Comparison of ENCODE assay signal across 8 mouse cellular contexts in genomic region chr17:48467395-48468231, GRCm38 (mm10). TPM values are rescaled to one million over a fixed set of nuclear protein-coding genes. Genes with fewer than 3 reads are reported as not detected.
DNase-seq lines count a peak whose midpoint lies in the region; ATAC-seq and TF ChIP-seq lines count a peak whose summit lies in the region.

No protein-coding gene starts in this region.

- no peak overlapping the region for H3K4me3 ChIP-seq in C2C12 (ENCODE audit: insufficient read depth, poor library complexity, severe bottlenecking)
- H3K4me3 ChIP-seq in erythroblast, embryonic 14.5 days (replicated peaks) = peak overlapping the region; percentile 61
- H3K4me3 ChIP-seq in heart, embryonic 13.5 days = peak overlapping the region; percentile 42
- no peak overlapping the region for H3K4me3 ChIP-seq in kidney, postnatal 0 days (replicated peaks; ENCODE audit: low read depth, low read length)
- H3K4me3 ChIP-seq in liver, embryonic 11.5 days (ENCODE audit: low read depth, low read length) = peak overlapping the region; percentile 40
- H3K4me3 ChIP-seq in stomach, embryonic 14.5 days (ENCODE audit: low read depth, low read length) = no peak overlapping the region

- no peaks in the 10 kb centered on the region for H3K9me3 ChIP-seq in erythroblast, embryonic 14.5 days (ENCODE audit: control insufficient read depth, low read length)
- no peaks in the 10 kb centered on the region for H3K9me3 ChIP-seq in heart, embryonic 13.5 days
- no peaks in the 10 kb centered on the region for H3K9me3 ChIP-seq in kidney, postnatal 0 days (replicated peaks; ENCODE audit: low read length)
- H3K9me3 ChIP-seq in liver, embryonic 11.5 days (ENCODE audit: control insufficient read depth, low read length) = no peaks in the 10 kb centered on the region
- H3K9me3 ChIP-seq in stomach, embryonic 14.5 days (ENCODE audit: control insufficient read depth, low read depth, low read length) = no peaks in the 10 kb centered on the region

- no peaks in the 10 kb centered on the region for H3K36me3 ChIP-seq in C2C12 (ENCODE audit: control insufficient read depth, insufficient read depth)
- H3K36me3 ChIP-seq in erythroblast, embryonic 14.5 days (ENCODE audit: control insufficient read depth) = peaks cover 26% of the 10 kb centered on the region
- H3K36me3 ChIP-seq in heart, embryonic 13.5 days = no peaks in the 10 kb centered on the region
- H3K36me3 ChIP-seq in kidney, postnatal 0 days (ENCODE audit: insufficient read depth, low read length) = no peaks in the 10 kb centered on the region
- no peaks in the 10 kb centered on the region for H3K36me3 ChIP-seq in liver, embryonic 11.5 days (ENCODE audit: control insufficient read depth, insufficient read depth, low read length)
- no peaks in the 10 kb centered on the region for H3K36me3 ChIP-seq in stomach, embryonic 14.5 days (ENCODE audit: control insufficient read depth, insufficient read depth, low read length)

- H3K27ac ChIP-seq in heart, embryonic 13.5 days (replicated peaks) = no peak overlapping the region
- no peak overlapping the region for H3K27ac ChIP-seq in kidney, postnatal 0 days
- no peak overlapping the region for H3K27ac ChIP-seq in liver, embryonic 11.5 days (ENCODE audit: low read depth, low read length)
- H3K27ac ChIP-seq in stomach, embryonic 14.5 days (ENCODE audit: low read length) = no peak overlapping the region

- H3K4me1 ChIP-seq in erythroblast, embryonic 14.5 days (ENCODE audit: control insufficient read depth) = peaks cover 22% of the 10 kb centered on the region
- peaks cover 8% of the 10 kb centered on the region for H3K4me1 ChIP-seq in heart, embryonic 13.5 days
- no peaks in the 10 kb centered on the region for H3K4me1 ChIP-seq in kidney, postnatal 0 days (replicated peaks; ENCODE audit: insufficient read depth, low read length)
- peaks cover 6% of the 10 kb centered on the region; the same call in 1 of the 2 replicates for H3K4me1 ChIP-seq in liver, embryonic 11.5 days (replicated peaks; ENCODE audit: control insufficient read depth, insufficient read depth, low read length)
- no peaks in the 10 kb centered on the region for H3K4me1 ChIP-seq in stomach, embryonic 14.5 days (ENCODE audit: control insufficient read depth, insufficient read depth, low read length)

- peak; percentile 82 for TF ChIP-seq CTCF in C2C12 (IDR thresholded peaks at IDR 0.05; ENCODE audit: control insufficient read depth, insufficient read depth, insufficient read length)
- TF ChIP-seq CTCF in brain, embryonic 14.5 days (IDR thresholded peaks at IDR 0.05; ENCODE audit: borderline replicate concordance, extremely low read depth, insufficient read depth, insufficient read length) = peak; percentile 98
- TF ChIP-seq CTCF in kidney, postnatal 0 days (IDR thresholded peaks at IDR 0.05; ENCODE audit: low read depth) = peak; percentile 92

- peaks cover 7% of the 10 kb centered on the region for H3K27me3 ChIP-seq in C2C12 (ENCODE audit: control insufficient read depth, insufficient read depth, insufficient read length)
- peaks cover 21% of the 10 kb centered on the region for H3K27me3 ChIP-seq in erythroblast, embryonic 14.5 days (ENCODE audit: control insufficient read depth)
- H3K27me3 ChIP-seq in heart, embryonic 13.5 days (replicated peaks) = peaks cover 44% of the 10 kb centered on the region
- no peaks in the 10 kb centered on the region for H3K27me3 ChIP-seq in kidney, postnatal 0 days (ENCODE audit: insufficient read depth, low read length)
- peaks cover 10% of the 10 kb centered on the region for H3K27me3 ChIP-seq in liver, embryonic 11.5 days (replicated peaks; ENCODE audit: control insufficient read depth, insufficient read depth, low read length)
- H3K27me3 ChIP-seq in stomach, embryonic 14.5 days (ENCODE audit: control insufficient read depth, insufficient read depth, low read length) = no peaks in the 10 kb centered on the region

- no peak for ATAC-seq in heart, embryonic 13.5 days (ENCODE audit: extremely low read depth, insufficient number of reproducible peaks, low FRiP score, low TSS enrichment)
- peak; percentile 70 for ATAC-seq in kidney, postnatal 0 days (replicated peaks; ENCODE audit: low FRiP score, low read depth)
- ATAC-seq in liver, embryonic 11.5 days (replicated peaks; ENCODE audit: low FRiP score) = peak; percentile 69
- peak; percentile 75; the same call in 1 of the 2 replicates for ATAC-seq in stomach, embryonic 14.5 days (ENCODE audit: insufficient number of reproducible peaks, insufficient read depth, low FRiP score, low read depth)

- TF ChIP-seq POLR2A in brain, embryonic 14.5 days (IDR thresholded peaks at IDR 0.05; ENCODE audit: borderline replicate concordance, extremely low read depth, insufficient read depth, insufficient read length, poor library complexity, severe bottlenecking) = no peak

- DNase-seq in brain, embryonic 14.5 days (ENCODE audit: low read depth) = peak; percentile 90
- DNase-seq in kidney, postnatal 0 days (ENCODE audit: low spot score) = peak; percentile 79
- peak; percentile 83 for DNase-seq in liver, embryonic 11.5 days (ENCODE audit: low spot score)
- DNase-seq in natural killer cell, adult 2 months (ENCODE audit: low spot score in 2 of 2) = peak; percentile 74 to 77

- H3ac ChIP-seq in C2C12 (ENCODE audit: control insufficient read depth, insufficient read length, low read depth) = no peak overlapping the region

- 6% methylated on average over 22 of the region's 22 CpGs for WGBS in heart, embryonic 13.5 days
- WGBS in kidney, postnatal 0 days = 11% methylated on average over 22 of the region's 22 CpGs
- WGBS in liver, embryonic 11.5 days = 5% methylated on average over 22 of the region's 22 CpGs
- 8% methylated on average over 21 of the region's 22 CpGs for WGBS in stomach, embryonic 14.5 days

- peak overlapping the region; percentile 25; the same call in 1 of the 2 replicates for H3K9ac ChIP-seq in heart, embryonic 13.5 days
- no peak overlapping the region for H3K9ac ChIP-seq in kidney, postnatal 0 days (ENCODE audit: low read depth, low read length)
- H3K9ac ChIP-seq in liver, embryonic 11.5 days (ENCODE audit: low read depth, low read length) = peak overlapping the region; percentile 53
- H3K9ac ChIP-seq in stomach, embryonic 14.5 days (replicated peaks; ENCODE audit: low read depth, low read length) = no peak overlapping the region

- no peaks in the 10 kb centered on the region for H3K79me3 ChIP-seq in C2C12 (ENCODE audit: low read depth)

- no peaks in the 10 kb centered on the region for H3K79me2 ChIP-seq in C2C12 (ENCODE audit: control insufficient read depth, insufficient read depth)

- peak overlapping the region; percentile 65 for H3K4me2 ChIP-seq in heart, embryonic 13.5 days
- 0 out of 2 replicates have a peak overlapping the region, but pooled peaks have one; percentile 10 for H3K4me2 ChIP-seq in kidney, postnatal 0 days (ENCODE audit: low read length)
- H3K4me2 ChIP-seq in liver, embryonic 11.5 days = peak overlapping the region; percentile 86
- peak overlapping the region; percentile 2; the same call in 1 of the 2 replicates for H3K4me2 ChIP-seq in stomach, embryonic 14.5 days (replicated peaks; ENCODE audit: low read depth, low read length)

RNA-seq across cellular contexts. Expression of gene Unc5cl, which starts 12.9 kb away (rescaled TPM):
- not detected for polyA plus RNA-seq in C2C12 (2012; fragmentation: generic; extraction: Trizol)
- 0.14 TPM in 2 replicates for polyA plus RNA-seq in brain, embryonic 14.5 days (2012; rRNA removed)
- 1.5 and 1.6 TPM in 2 replicates for polyA plus RNA-seq in erythroblast, embryonic 14.5 days (2012)
- polyA plus RNA-seq in heart, embryonic 13.5 days (2015; fragmentation: Nextera tagmentation; extraction: Ambion mirVana) = 0.23 and 0.24 TPM in 2 replicates
- polyA plus RNA-seq in kidney, postnatal 0 days (2015; fragmentation: Nextera tagmentation; extraction: Ambion mirVana) = 3.6 and 3.9 TPM in 2 replicates
- 1.0 and 2.0 TPM in 2 replicates for polyA plus RNA-seq in liver, embryonic 11.5 days (2014; fragmentation: Nextera tagmentation; extraction: Ambion mirVana)
- polyA plus RNA-seq in stomach, embryonic 14.5 days (2014; fragmentation: Nextera tagmentation; extraction: Ambion mirVana) = 11.6 and 12.5 TPM in 2 replicates

RNA-seq across cellular contexts. Expression of gene Tspo2, which starts 16.3 kb away (rescaled TPM):
- polyA plus RNA-seq in C2C12 (2012; fragmentation: generic; extraction: Trizol) = not detected
- polyA plus RNA-seq in brain, embryonic 14.5 days (2012; rRNA removed) = 6.5 and 8.2 TPM in 2 replicates
- 34.5 and 96.9 TPM in 2 replicates for polyA plus RNA-seq in erythroblast, embryonic 14.5 days (2012)
- polyA plus RNA-seq in heart, embryonic 13.5 days (2015; fragmentation: Nextera tagmentation; extraction: Ambion mirVana) = 8.8 and 9.0 TPM in 2 replicates
- polyA plus RNA-seq in kidney, postnatal 0 days (2015; fragmentation: Nextera tagmentation; extraction: Ambion mirVana) = 0.62 and 1.2 TPM in 2 replicates
- 68.1 and 68.7 TPM in 2 replicates for polyA plus RNA-seq in liver, embryonic 11.5 days (2014; fragmentation: Nextera tagmentation; extraction: Ambion mirVana)
- polyA plus RNA-seq in stomach, embryonic 14.5 days (2014; fragmentation: Nextera tagmentation; extraction: Ambion mirVana) = 0.82 and 1.5 TPM in 2 replicates

RNA-seq across cellular contexts. Expression of gene Apobec2, which starts 34.9 kb away (rescaled TPM):
- polyA plus RNA-seq in C2C12 (2012; fragmentation: generic; extraction: Trizol) = 0.27 TPM
- polyA plus RNA-seq in brain, embryonic 14.5 days (2012; rRNA removed) = 0.26 and 0.36 TPM in 2 replicates
- 0.03 TPM in 1 of 2 replicates, not detected in the other for polyA plus RNA-seq in erythroblast, embryonic 14.5 days (2012)
- polyA plus RNA-seq in heart, embryonic 13.5 days (2015; fragmentation: Nextera tagmentation; extraction: Ambion mirVana) = 182 and 204 TPM in 2 replicates
- polyA plus RNA-seq in kidney, postnatal 0 days (2015; fragmentation: Nextera tagmentation; extraction: Ambion mirVana) = 0.80 and 0.93 TPM in 2 replicates
- polyA plus RNA-seq in liver, embryonic 11.5 days (2014; fragmentation: Nextera tagmentation; extraction: Ambion mirVana) = 2.5 and 3.0 TPM in 2 replicates
- 2.9 and 3.5 TPM in 2 replicates for polyA plus RNA-seq in stomach, embryonic 14.5 days (2014; fragmentation: Nextera tagmentation; extraction: Ambion mirVana)

RNA-seq across cellular contexts. Expression of gene Oard1, which starts 57.8 kb away (rescaled TPM):
- polyA plus RNA-seq in C2C12 (2012; fragmentation: generic; extraction: Trizol) = 14.1 TPM
- 24.1 and 32.8 TPM in 2 replicates for polyA plus RNA-seq in brain, embryonic 14.5 days (2012; rRNA removed)
- 1.1 and 2.0 TPM in 2 replicates for polyA plus RNA-seq in erythroblast, embryonic 14.5 days (2012)
- polyA plus RNA-seq in heart, embryonic 13.5 days (2015; fragmentation: Nextera tagmentation; extraction: Ambion mirVana) = 44.3 and 44.6 TPM in 2 replicates
- polyA plus RNA-seq in kidney, postnatal 0 days (2015; fragmentation: Nextera tagmentation; extraction: Ambion mirVana) = 77.5 and 82.6 TPM in 2 replicates
- 76.8 and 80.2 TPM in 2 replicates for polyA plus RNA-seq in liver, embryonic 11.5 days (2014; fragmentation: Nextera tagmentation; extraction: Ambion mirVana)
- 62.8 and 67.4 TPM in 2 replicates for polyA plus RNA-seq in stomach, embryonic 14.5 days (2014; fragmentation: Nextera tagmentation; extraction: Ambion mirVana)

RNA-seq across cellular contexts. Expression of gene Nfya, which starts 57.9 kb away (rescaled TPM):
- 24.0 TPM for polyA plus RNA-seq in C2C12 (2012; fragmentation: generic; extraction: Trizol)
- polyA plus RNA-seq in brain, embryonic 14.5 days (2012; rRNA removed) = 99.1 and 121 TPM in 2 replicates
- 1.3 and 1.7 TPM in 2 replicates for polyA plus RNA-seq in erythroblast, embryonic 14.5 days (2012)
- 9.9 and 10.5 TPM in 2 replicates for polyA plus RNA-seq in heart, embryonic 13.5 days (2015; fragmentation: Nextera tagmentation; extraction: Ambion mirVana)
- 8.0 and 8.1 TPM in 2 replicates for polyA plus RNA-seq in kidney, postnatal 0 days (2015; fragmentation: Nextera tagmentation; extraction: Ambion mirVana)
- 18.7 and 20.4 TPM in 2 replicates for polyA plus RNA-seq in liver, embryonic 11.5 days (2014; fragmentation: Nextera tagmentation; extraction: Ambion mirVana)
- 24.1 and 26.5 TPM in 2 replicates for polyA plus RNA-seq in stomach, embryonic 14.5 days (2014; fragmentation: Nextera tagmentation; extraction: Ambion mirVana)

Comparison
In these comparisons a context has a peak if more than half of its experiments do, and no peak if none do; other contexts are left out.
1. H3K4me3 ChIP-seq: peak in erythroblast, embryonic 14.5 days (single experiment), heart, embryonic 13.5 days (single experiment) and liver, embryonic 11.5 days (single experiment); none in C2C12 (single experiment), kidney, postnatal 0 days (single experiment) and stomach, embryonic 14.5 days (single experiment).
2. H3K4me2 ChIP-seq: peak in every context shown above with its lines; median percentile 86 in liver, embryonic 11.5 days; 65 in heart, embryonic 13.5 days; 10 in kidney, postnatal 0 days; 2 in stomach, embryonic 14.5 days.
3. H3K9ac ChIP-seq: peak in heart, embryonic 13.5 days (single experiment) and liver, embryonic 11.5 days (single experiment); none in kidney, postnatal 0 days (single experiment) and stomach, embryonic 14.5 days (single experiment).
4. RNA of gene Apobec2, which starts 34.9 kb away (polyA plus RNA-seq): 182 to 204 TPM in heart, embryonic 13.5 days; 2.5 to 3.0 TPM in liver, embryonic 11.5 days, 2.9 to 3.5 TPM in stomach, embryonic 14.5 days, 0.80 to 0.93 TPM in kidney, postnatal 0 days, 0.26 to 0.36 TPM in brain, embryonic 14.5 days, 0.27 TPM in C2C12 (single experiment) and 0.03 TPM in erythroblast, embryonic 14.5 days; every median in the first group is over 10 times any median in the second.
5. Peak in every context shown above with its lines, with median percentiles within 50 percentile points of each other: CTCF ChIP-seq and DNase-seq.